Mouse (Mus musculus) CH12.LX (cell line): ENCODE results near the gene 6330409D20Rik. TPM values are rescaled to one million over a fixed set of nuclear protein-coding genes. Genes with fewer than 3 reads are reported as not detected.

ENCODE experiments used
- DNase-seq: peaks from one replicate; pipeline ENCODE4 v3.0.0-alpha.2; 2013; ENCODE audit errors: extremely low read depth
- H3K27ac ChIP-seq: 2 replicates; pipeline ENCODE4 v1.5.1; 2012; ENCODE audit warnings: low read depth, mild to moderate bottlenecking, control low read depth, moderate library complexity; ENCODE audit not compliant: insufficient read depth
- H3K27me3 ChIP-seq: replicated peaks from 2 replicates; pipeline ENCODE3; 2012; ENCODE audit warnings: inconsistent platforms
- H3K36me3 ChIP-seq, 2 experiments: replicated peaks in 1 of 2; 2 replicates each; pipeline versions ENCODE3 to v1.6.1; 2012; ENCODE audit warnings: inconsistent platforms in 1 of 2, low read length in 1 of 2, mild to moderate bottlenecking in 1 of 2, mixed read lengths in 1 of 2, moderate library complexity in 1 of 2; ENCODE audit not compliant: control insufficient read depth in 1 of 2, insufficient read depth in 1 of 2
- H3K4me1 ChIP-seq, 2 experiments: 2 replicates each; pipeline ENCODE4 v1.6.1; 2012; ENCODE audit warnings: inconsistent platforms in 1 of 2, moderate library complexity in 1 of 2; ENCODE audit not compliant: insufficient read depth in 2 of 2, control insufficient read depth in 1 of 2
- H3K4me2 ChIP-seq: 2 replicates; pipeline ENCODE4 v1.6.1; 2012; ENCODE audit warnings: low read depth, mild to moderate bottlenecking, control low read depth; ENCODE audit not compliant: poor library complexity, insufficient read depth, severe bottlenecking
- H3K4me3 ChIP-seq, 3 experiments: fragments of 150-350 bp in 1 of 3; sonication (generic) in 1 of 3; replicated peaks in 1 of 3; 2 replicates each; pipeline versions ENCODE3 to v1.5.1; 2011 to 2012; ENCODE audit warnings: low read depth in 2 of 3, low read length in 2 of 3, mild to moderate bottlenecking in 2 of 3, moderate library complexity in 2 of 3, control low read depth in 1 of 3, improper control_type of control experiment in 1 of 3, inconsistent platforms in 1 of 3, mixed read lengths in 1 of 3; ENCODE audit not compliant: poor library complexity in 1 of 3
- H3K79me2 ChIP-seq: replicated peaks from 2 replicates; pipeline ENCODE4 v1.6.1; 2012; ENCODE audit warnings: mild to moderate bottlenecking, moderate library complexity; ENCODE audit not compliant: control insufficient read depth, poor library complexity, insufficient read depth, severe bottlenecking; ENCODE audit errors: extremely low read depth
- H3K9ac ChIP-seq: 2 replicates; pipeline ENCODE4 v1.6.1; 2012; ENCODE audit warnings: low read depth, mild to moderate bottlenecking, control low read depth, moderate library complexity; ENCODE audit not compliant: insufficient read depth
- H3K9me3 ChIP-seq: replicated peaks from 2 replicates; pipeline ENCODE3; 2012; ENCODE audit warnings: low read length, inconsistent platforms, mixed read lengths
- E2F4 ChIP-seq: IDR thresholded peaks from 2 replicates; pipeline ENCODE4 v1.6.1; 2011; ENCODE audit warnings: low read depth, low read length, improper control_type of control experiment; ENCODE audit not compliant: insufficient replicate concordance
- GABPA ChIP-seq: IDR thresholded peaks from 2 replicates; pipeline ENCODE4 v1.6.1; 2012; ENCODE audit warnings: low read depth, low read length, improper control_type of control experiment, inconsistent platforms; ENCODE audit not compliant: insufficient replicate concordance
- HCFC1 ChIP-seq: IDR thresholded peaks from 2 replicates; pipeline ENCODE4 v1.6.1; 2012; ENCODE audit warnings: low read depth, mild to moderate bottlenecking, inconsistent platforms, low read length, improper control_type of control experiment
- MAX ChIP-seq: IDR thresholded peaks from 2 replicates; pipeline ENCODE4 v1.6.1; 2011; ENCODE audit warnings: low read length, improper control_type of control experiment
- MEF2A ChIP-seq: IDR thresholded peaks from 2 replicates; pipeline ENCODE4 v1.6.1; 2014; ENCODE audit warnings: low read depth, mild to moderate bottlenecking, inconsistent platforms, low read length, improper control_type of control experiment, borderline replicate concordance
- NELFE ChIP-seq: IDR thresholded peaks from 2 replicates; pipeline ENCODE4 v1.6.1; 2011; ENCODE audit warnings: low read depth, low read length, improper control_type of control experiment
- NRF1 ChIP-seq: IDR thresholded peaks from 2 replicates; pipeline ENCODE4 v1.6.1; 2014; ENCODE audit warnings: low read depth, mild to moderate bottlenecking, inconsistent platforms, low read length, improper control_type of control experiment, moderate library complexity
- PAX5 ChIP-seq: IDR thresholded peaks from 2 replicates; pipeline ENCODE4 v1.6.1; 2012; ENCODE audit warnings: low read length, inconsistent platforms, mixed read lengths
- POLR2AphosphoS2 ChIP-seq: IDR thresholded peaks from 2 replicates; pipeline ENCODE4 v1.6.1; 2011; ENCODE audit warnings: low read depth, low read length, improper control_type of control experiment
- RCOR1 ChIP-seq: conservative IDR thresholded peaks from 2 replicates; pipeline ENCODE4 v1.6.1; 2012; ENCODE audit warnings: low read depth, mild to moderate bottlenecking, inconsistent platforms, low read length, improper control_type of control experiment
- SMC3 ChIP-seq: IDR thresholded peaks from 2 replicates; pipeline ENCODE4 v1.6.1; 2011; ENCODE audit warnings: low read depth, low read length, improper control_type of control experiment
- TBP ChIP-seq: conservative IDR thresholded peaks from 2 replicates; pipeline ENCODE4 v1.6.1; 2011; ENCODE audit warnings: low read depth, low read length, improper control_type of control experiment
- UBTF ChIP-seq: IDR thresholded peaks from 2 replicates; pipeline ENCODE4 v1.6.1; 2012; ENCODE audit warnings: low read depth, mild to moderate bottlenecking, inconsistent platforms, low read length, improper control_type of control experiment, moderate library complexity
- USF1 ChIP-seq: IDR thresholded peaks from 2 replicates; pipeline ENCODE4 v1.6.1; 2014; ENCODE audit warnings: low read depth, mild to moderate bottlenecking, inconsistent platforms, low read length, improper control_type of control experiment
- USF2 ChIP-seq: conservative IDR thresholded peaks from 2 replicates; pipeline ENCODE4 v1.6.1; 2011; ENCODE audit warnings: low read depth, low read length, improper control_type of control experiment
- ZC3H11A ChIP-seq: IDR thresholded peaks from 2 replicates; pipeline ENCODE4 v1.6.1; 2012; ENCODE audit warnings: low read depth, mild to moderate bottlenecking, inconsistent platforms, low read length, improper control_type of control experiment
- ZMIZ1 ChIP-seq: IDR thresholded peaks from 2 replicates; pipeline ENCODE4 v1.6.1; 2012; ENCODE audit warnings: low read depth, mild to moderate bottlenecking, inconsistent platforms, low read length, improper control_type of control experiment
- ZNF384 ChIP-seq: IDR thresholded peaks from 2 replicates; pipeline ENCODE4 v1.6.1; 2012; ENCODE audit warnings: low read depth, low read length, improper control_type of control experiment, inconsistent platforms
- dilution Hi-C: fragments of 300-500 bp; cut with MboI; formaldehyde crosslinking; loops from 2 replicates; pipeline ENCODE4 v1.14.3; 2020; ENCODE audit warnings: low sequenced_read_pairs; ENCODE audit not compliant: extremely low pct_unique_long_range_greater_than_20kb, extremely low pct_ligation_motif_present
- in situ Hi-C: fragments of 300-500 bp; cut with MboI; formaldehyde crosslinking; loops from 3 replicates; pipeline ENCODE4 v1.14.3; 2019; ENCODE audit warnings: low sequenced_read_pairs, low pct_ligation_motif_present, low pct_unique_long_range_greater_than_20kb, mixed read lengths
- polyA plus RNA-seq: library from polyadenylated mRNA; unstranded; fragments of >175 nt; gene quantifications from 2 replicates; pipeline ENCODE4 v1.2.1, GENCODE M21; 2012; ENCODE audit warnings: low read depth; ENCODE audit not compliant: insufficient read length
- total RNA-seq, 2 experiments: library from RNA; depleted of rRNA; stranded (reverse); fragments of 300-350 nt in 1 of 2; fragments of >200 nt in 1 of 2; gene quantifications; 2 replicates each; pipeline ENCODE4 v1.2.3; 2012 to 2014

The 6330409D20Rik gene
- total and polyA plus RNA-seq, 3 experiments: 0.46 TPM; not detected in 2

DNA sequence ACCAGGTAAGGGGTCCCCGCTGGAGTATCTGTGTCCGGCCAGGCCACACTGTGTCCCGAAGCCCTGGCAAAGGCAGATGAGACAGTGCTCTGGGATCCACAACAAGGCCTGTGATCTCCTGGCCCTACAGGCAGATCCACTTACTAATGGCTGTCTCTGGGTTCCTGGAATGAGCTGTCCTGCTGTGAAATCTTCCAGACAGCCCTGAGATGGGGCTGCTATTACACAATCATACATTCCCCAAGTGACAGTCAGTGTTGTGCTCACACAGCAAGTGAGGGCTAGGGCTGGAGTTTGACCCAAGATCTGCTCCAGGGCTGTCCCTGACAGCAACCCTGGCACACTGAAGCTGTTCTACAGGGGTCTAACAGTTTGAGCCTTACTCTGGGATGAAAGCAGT, 55.0 kb downstream of the 6330409D20Rik start:
- no peaks in the 10 kb centered on the region for H3K9me3 ChIP-seq
- H3K9ac ChIP-seq: no peak overlapping the region
- peaks cover 3 to 13% of the 10 kb centered on the region in 2 experiments; a peak in 2 of 4 replicates for H3K4me1 ChIP-seq
- TF ChIP-seq ZC3H11A: no peak
- no peak for TF ChIP-seq SMC3
- TF ChIP-seq MAX: no peak
- TF ChIP-seq PAX5: no peak
- no peak for TF ChIP-seq GABPA
- no peak overlapping the region for H3K4me3 ChIP-seq
- H3K4me2 ChIP-seq: no peak overlapping the region
- DNase-seq: no peak
- no peaks in the 10 kb centered on the region for H3K27me3 ChIP-seq
- H3K36me3 ChIP-seq: peaks cover 56 to 90% of the 10 kb centered on the region in 2 experiments
- dilution Hi-C loops: no loop called here
- in situ Hi-C loops: no loop called here
- no peaks in the 10 kb centered on the region for H3K79me2 ChIP-seq
- no peak overlapping the region for H3K27ac ChIP-seq

- no peak overlapping the region for H3K9ac ChIP-seq
- no peak overlapping the region for H3K27ac ChIP-seq
- no peak overlapping the region for H3K4me2 ChIP-seq
- in situ Hi-C loops (loop anchor here (5.0 kb wide), 1 partner anchor 98 kb away; the partner anchor contains the start of gene St6galnac4), dilution Hi-C loops (no loop called here)
- H3K36me3 ChIP-seq: peaks cover 56 to 88% of the 10 kb centered on the region in 2 experiments
- no peaks in the 10 kb centered on the region for H3K9me3 ChIP-seq
- H3K27me3 ChIP-seq: no peaks in the 10 kb centered on the region
- H3K4me3 ChIP-seq: no peak overlapping the region
- no peak for TF ChIP-seq SMC3
- TF ChIP-seq ZNF384: no peak
- TF ChIP-seq POLR2AphosphoS2: no peak
- no peak for TF ChIP-seq RCOR1
- TF ChIP-seq NRF1: no peak
- no peak for TF ChIP-seq E2F4
- no peak for TF ChIP-seq NELFE
- TF ChIP-seq USF2: no peak
- no peak for TF ChIP-seq ZC3H11A
- no peak for TF ChIP-seq HCFC1
- no peak for TF ChIP-seq ZMIZ1
- no peak for TF ChIP-seq MEF2A
- no peak for TF ChIP-seq USF1
- TF ChIP-seq TBP: no peak
- TF ChIP-seq UBTF: no peak
- no peak for TF ChIP-seq GABPA
- no peak for DNase-seq
- peaks cover 3 to 12% of the 10 kb centered on the region in 2 experiments; a peak in 2 of 4 replicates for H3K4me1 ChIP-seq
- no peaks in the 10 kb centered on the region for H3K79me2 ChIP-seq
Observed at GRCm38 (mm10) chr2:32684681-32685428, 56.0 kb downstream of the 6330409D20Rik start.
